Mouse (Mus musculus) MN1 (cell line): ENCODE measurements at regions not wholly inside any gene's neighbourhood (a gene's known extent, or its start where the extent isn't known, plus 50 kb on each side); places are given as distances from the start of the nearest gene placed in this dataset.

Source experiments
- DNase-seq: peaks from one replicate; pipeline ENCODE4 v3.0.0-alpha.2; 2016; ENCODE audit warnings: low spot score

GRCm38 (mm10) chr17:89982904-89983303 lies 72.7 kb upstream of the Gm10184 start:
- DNase-seq: no peak

GRCm38 (mm10) chr17:89979055-89979853 lies 69.0 kb upstream of the Gm10184 start:
- no peak for DNase-seq

- no peak for DNase-seq
These were observed 52.8 kb upstream of the Gm10184 start for GRCm38 (mm10) chr17:89963000-89963399.

- no peak for DNase-seq
These were observed 51.2 kb upstream of the Gm10184 start for GRCm38 (mm10) chr17:89961431-89961830.

- DNase-seq: peak; percentile 5
These were observed 50.1 kb upstream of the Gm10184 start for GRCm38 (mm10) chr17:89960368-89960767.
